Mouse (Mus musculus): ENCODE measurements around the gene Cdkal1.

Cdkal1 gene

GRCm38 (mm10) chr13:29504861-29505568, 350.5 kb downstream of the Cdkal1 start:
- DNase-seq (ENCODE audit: low read depth in 1 of 2, low spot score in 2 of 2) = no peak

- no peak for DNase-seq (ENCODE audit: low read depth in 1 of 2, low spot score in 2 of 2)
Measured at GRCm38 (mm10) chr13:29503147-29504044, 352.1 kb downstream of the Cdkal1 start.

GRCm38 (mm10) chr13:29502481-29503146, 352.9 kb downstream of the Cdkal1 start:
- no peak for DNase-seq (ENCODE audit: low read depth in 1 of 2, low spot score in 2 of 2)

- DNase-seq (ENCODE audit: low read depth in 1 of 2, low spot score in 2 of 2) = no peak
Measured at GRCm38 (mm10) chr13:29501173-29501572, 354.3 kb downstream of the Cdkal1 start.

- DNase-seq (ENCODE audit: low read depth in 1 of 2, low spot score in 2 of 2) = no peak
Measured at GRCm38 (mm10) chr13:29499750-29500149, 355.7 kb downstream of the Cdkal1 start.

- DNase-seq (ENCODE audit: low read depth in 1 of 2, low spot score in 2 of 2) = no peak
Measured at GRCm38 (mm10) chr13:29497286-29497685, 358.2 kb downstream of the Cdkal1 start.

- no peak for DNase-seq (ENCODE audit: low read depth in 1 of 2, low spot score in 2 of 2)
Measured at GRCm38 (mm10) chr13:29490341-29490740, 365.1 kb downstream of the Cdkal1 start.

GRCm38 (mm10) chr13:29489476-29489875, 366.0 kb downstream of the Cdkal1 start:
- DNase-seq (ENCODE audit: low read depth in 1 of 2, low spot score in 2 of 2) = no peak

GRCm38 (mm10) chr13:29486709-29487108, 368.8 kb downstream of the Cdkal1 start:
- no peak for DNase-seq (ENCODE audit: low read depth in 1 of 2, low spot score in 2 of 2)

- no peak for DNase-seq (ENCODE audit: low read depth in 1 of 2, low spot score in 2 of 2)
Measured at GRCm38 (mm10) chr13:29483950-29484349, 371.5 kb downstream of the Cdkal1 start.

GRCm38 (mm10) chr13:29482147-29482863, 373.2 kb downstream of the Cdkal1 start:
- no peak for DNase-seq (ENCODE audit: low read depth in 1 of 2, low spot score in 2 of 2)

- DNase-seq (ENCODE audit: low read depth in 1 of 2, low spot score in 2 of 2) = no peak
Measured at GRCm38 (mm10) chr13:29476421-29476820, 379.1 kb downstream of the Cdkal1 start.

- no peak for DNase-seq (ENCODE audit: low read depth in 1 of 2, low spot score in 2 of 2)
Measured at GRCm38 (mm10) chr13:29474301-29474700, 381.2 kb downstream of the Cdkal1 start.

- no peak for DNase-seq (ENCODE audit: low read depth in 1 of 2, low spot score in 2 of 2)
Measured at GRCm38 (mm10) chr13:29473779-29474178, 381.7 kb downstream of the Cdkal1 start.

GRCm38 (mm10) chr13:29462271-29462670, 393.2 kb downstream of the Cdkal1 start:
- no peak for DNase-seq (ENCODE audit: low read depth in 1 of 2, low spot score in 2 of 2)

GRCm38 (mm10) chr13:29460741-29461140, 394.7 kb downstream of the Cdkal1 start:
- DNase-seq (ENCODE audit: low read depth in 1 of 2, low spot score in 2 of 2) = no peak

GRCm38 (mm10) chr13:29458385-29458784, 397.1 kb downstream of the Cdkal1 start:
- DNase-seq (ENCODE audit: low read depth in 1 of 2, low spot score in 2 of 2) = no peak

GRCm38 (mm10) chr13:29437067-29437466, 418.4 kb downstream of the Cdkal1 start:
- no peak for DNase-seq (ENCODE audit: low read depth in 1 of 2, low spot score in 2 of 2)

- DNase-seq (ENCODE audit: low read depth in 1 of 2, low spot score in 2 of 2) = no peak
Measured at GRCm38 (mm10) chr13:29434726-29435125, 420.7 kb downstream of the Cdkal1 start.

- DNase-seq (ENCODE audit: low read depth in 1 of 2, low spot score in 2 of 2) = no peak
Measured at GRCm38 (mm10) chr13:29430919-29431318, 424.6 kb downstream of the Cdkal1 start.

- DNase-seq (ENCODE audit: low read depth in 1 of 2, low spot score in 2 of 2) = no peak
Measured at GRCm38 (mm10) chr13:29429877-29430276, 425.6 kb downstream of the Cdkal1 start.
